Mouse (Mus musculus): ENCODE measurements around the gene Msi2. TPM values are rescaled to one million over a fixed set of nuclear protein-coding genes. Genes with fewer than 3 reads are reported as not detected.

Gene Msi2
- total and polyA plus RNA-seq, 2 experiments from 2014 or later: 33.0 to 170 TPM

- Histone ChIP-seq H3K4me2 (ENCODE audit: low read depth, low read length) (peak overlapping the region; percentile 29; the same call in 1 of the 2 replicates), H3K4me3 (ENCODE audit: low read length) (no peak overlapping the region), H3K36me3 (ENCODE audit: insufficient read depth, low read length) (no peaks in the 10 kb centered on the region), H3K9ac (replicated peaks; ENCODE audit: low read length) (peak overlapping the region; percentile 28), H3K27ac (peak overlapping the region; percentile 84), H3K9me3 (ENCODE audit: low read length) (no peaks in the 10 kb centered on the region), H3K27me3 (ENCODE audit: insufficient read depth, low read length) (no peaks in the 10 kb centered on the region), H3K4me1 (ENCODE audit: insufficient read depth, low read length) (peaks cover 52% of the 10 kb centered on the region)
- ATAC-seq (no peak), DNase-seq (ENCODE audit: low spot score) (peak; percentile 43)
- no peak for TF ChIP-seq CTCF (IDR thresholded peaks at IDR 0.05; ENCODE audit: low read depth)
- 4% methylated on average over 7 of the region's 7 CpGs for WGBS
These were observed 135.5 kb downstream of the Msi2 start for GRCm38 (mm10) chr11:88582781-88583180.

- H3K9ac ChIP-seq (replicated peaks; ENCODE audit: low read length): peak overlapping the region; percentile 28
- H3K4me1 ChIP-seq (ENCODE audit: insufficient read depth, low read length): peaks cover 54% of the 10 kb centered on the region
- ATAC-seq: no peak
- H3K9me3 ChIP-seq (ENCODE audit: low read length): no peaks in the 10 kb centered on the region
- H3K4me3 ChIP-seq (ENCODE audit: low read length): no peak overlapping the region
- WGBS: 16% methylated on average over 13 of the region's 13 CpGs
- no peaks in the 10 kb centered on the region for H3K27me3 ChIP-seq (ENCODE audit: insufficient read depth, low read length)
- peak overlapping the region; percentile 29; the same call in 1 of the 2 replicates for H3K4me2 ChIP-seq (ENCODE audit: low read depth, low read length)
- TF ChIP-seq CTCF (IDR thresholded peaks at IDR 0.05; ENCODE audit: low read depth): no peak
- H3K36me3 ChIP-seq (ENCODE audit: insufficient read depth, low read length): no peaks in the 10 kb centered on the region
- H3K27ac ChIP-seq: peak overlapping the region; percentile 84
- no peak for DNase-seq (ENCODE audit: low spot score)
These were observed 136.1 kb downstream of the Msi2 start for GRCm38 (mm10) chr11:88582021-88582707.

- no peak overlapping the region for H3K4me2 ChIP-seq (ENCODE audit: low read depth, low read length)
- H3K27me3 ChIP-seq (ENCODE audit: insufficient read depth, low read length): no peaks in the 10 kb centered on the region
- no peak overlapping the region for H3K4me3 ChIP-seq (ENCODE audit: low read length)
- no peaks in the 10 kb centered on the region for H3K36me3 ChIP-seq (ENCODE audit: insufficient read depth, low read length)
- 43% methylated on average over 7 of the region's 7 CpGs for WGBS
- H3K9me3 ChIP-seq (ENCODE audit: low read length): no peaks in the 10 kb centered on the region
- H3K4me1 ChIP-seq (ENCODE audit: insufficient read depth, low read length): peaks cover 54% of the 10 kb centered on the region
- 0 out of 2 replicates have a peak overlapping the region, but pooled peaks have one; percentile 4 for H3K9ac ChIP-seq (replicated peaks; ENCODE audit: low read length)
- DNase-seq (ENCODE audit: low spot score): no peak
- TF ChIP-seq CTCF (IDR thresholded peaks at IDR 0.05; ENCODE audit: low read depth): no peak
- peak overlapping the region; percentile 84 for H3K27ac ChIP-seq
- no peak for ATAC-seq
These were observed 136.9 kb downstream of the Msi2 start for GRCm38 (mm10) chr11:88581375-88581774.

- TF ChIP-seq CTCF (IDR thresholded peaks at IDR 0.05; ENCODE audit: low read depth): no peak
- H3K4me1 ChIP-seq (ENCODE audit: insufficient read depth, low read length): peaks cover 49% of the 10 kb centered on the region
- no peaks in the 10 kb centered on the region for H3K36me3 ChIP-seq (ENCODE audit: insufficient read depth, low read length)
- no peaks in the 10 kb centered on the region for H3K27me3 ChIP-seq (ENCODE audit: insufficient read depth, low read length)
- no peak overlapping the region for H3K4me3 ChIP-seq (ENCODE audit: low read length)
- 89% methylated on average over 2 of the region's 2 CpGs for WGBS
- H3K4me2 ChIP-seq (ENCODE audit: low read depth, low read length): no peak overlapping the region
- DNase-seq (ENCODE audit: low spot score) (no peak), ATAC-seq (no peak)
- H3K9ac ChIP-seq (replicated peaks; ENCODE audit: low read length): no peak overlapping the region
- no peaks in the 10 kb centered on the region for H3K9me3 ChIP-seq (ENCODE audit: low read length)
- H3K27ac ChIP-seq: no peak overlapping the region
These were observed 139.6 kb downstream of the Msi2 start for GRCm38 (mm10) chr11:88578700-88579099.

- Histone ChIP-seq H3K4me2 (ENCODE audit: low read depth, low read length) (no peak overlapping the region), H3K4me3 (ENCODE audit: low read length) (no peak overlapping the region), H3K4me1 (ENCODE audit: insufficient read depth, low read length) (peaks cover 40% of the 10 kb centered on the region), H3K9ac (replicated peaks; ENCODE audit: low read length) (no peak overlapping the region), H3K36me3 (ENCODE audit: insufficient read depth, low read length) (no peaks in the 10 kb centered on the region), H3K27ac (peak overlapping the region; percentile 45; the same call in 1 of the 2 replicates), H3K9me3 (ENCODE audit: low read length) (no peaks in the 10 kb centered on the region), H3K27me3 (ENCODE audit: insufficient read depth, low read length) (no peaks in the 10 kb centered on the region)
- 33% methylated on average over 7 of the region's 7 CpGs for WGBS
- ATAC-seq (no peak), DNase-seq (ENCODE audit: low spot score) (no peak)
- no peak for TF ChIP-seq CTCF (IDR thresholded peaks at IDR 0.05; ENCODE audit: low read depth)
These were observed 141.2 kb downstream of the Msi2 start for GRCm38 (mm10) chr11:88577076-88577475.

- Histone ChIP-seq H3K4me3 (ENCODE audit: low read length) (no peak overlapping the region), H3K36me3 (ENCODE audit: insufficient read depth, low read length) (no peaks in the 10 kb centered on the region), H3K4me2 (ENCODE audit: low read depth, low read length) (no peak overlapping the region), H3K27me3 (ENCODE audit: insufficient read depth, low read length) (no peaks in the 10 kb centered on the region), H3K27ac (peak overlapping the region; percentile 45), H3K9me3 (ENCODE audit: low read length) (no peaks in the 10 kb centered on the region), H3K9ac (replicated peaks; ENCODE audit: low read length) (no peak overlapping the region), H3K4me1 (ENCODE audit: insufficient read depth, low read length) (peaks cover 37% of the 10 kb centered on the region)
- WGBS: 51% methylated on average over 7 of the region's 7 CpGs
- DNase-seq (ENCODE audit: low spot score) (no peak), ATAC-seq (no peak)
- TF ChIP-seq CTCF (IDR thresholded peaks at IDR 0.05; ENCODE audit: low read depth): no peak
These were observed 141.9 kb downstream of the Msi2 start for GRCm38 (mm10) chr11:88576233-88576998.
